ENCODE assay signal across 7 mouse cellular contexts in the genomic region with DNA sequence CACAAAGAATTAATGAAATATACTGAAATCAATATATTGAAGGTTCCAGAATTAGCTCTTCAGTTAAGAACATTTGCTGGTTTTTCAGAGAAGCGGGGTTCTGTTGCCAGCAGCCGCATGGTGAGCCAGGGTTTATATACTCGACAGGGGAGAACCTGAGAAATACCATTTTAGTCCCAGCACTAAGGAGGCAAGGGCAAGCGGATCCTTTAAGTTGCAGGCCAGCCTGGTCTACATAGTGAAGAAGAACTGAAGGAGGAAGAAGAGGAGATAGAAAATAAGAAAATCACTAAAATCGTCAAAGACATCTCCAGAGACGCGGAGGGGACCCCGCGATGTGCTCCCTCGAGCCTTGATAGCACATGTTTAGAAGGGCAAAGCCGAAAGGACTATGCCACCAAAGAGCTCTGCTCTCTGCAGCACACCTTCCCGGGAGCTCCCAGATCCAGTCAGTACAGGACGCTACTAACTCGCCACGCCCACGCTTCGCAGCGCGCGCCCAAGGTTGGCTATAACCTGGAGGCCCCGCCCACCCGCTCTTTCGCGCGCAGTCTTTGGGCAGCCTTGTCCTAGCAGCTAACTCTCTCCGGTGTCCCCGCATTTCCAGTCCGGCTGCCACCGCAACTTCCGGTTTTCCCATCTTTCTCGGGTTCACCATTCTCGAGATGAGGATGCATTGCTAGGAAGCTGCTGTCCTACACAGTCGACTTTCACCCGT. TPM values are rescaled to one million over a fixed set of nuclear protein-coding genes. Genes with fewer than 3 reads are reported as not detected.
DNase-seq lines count a peak whose midpoint lies in the region; ATAC-seq and TF ChIP-seq lines count a peak whose summit lies in the region.

No protein-coding gene starts in this region.

- peak; percentile 100 for ATAC-seq in intestine, postnatal 0 days
- peak; percentile 100 for ATAC-seq in midbrain, embryonic 12.5 days (ENCODE audit: low FRiP score, low read depth)

- DNase-seq in adrenal gland, postnatal 10 days, result peak; percentile 97
- peak; percentile 99 for DNase-seq in embryonic facial prominence, embryonic 10.5 days (ENCODE audit: low spot score)
- DNase-seq in gonadal fat pad, adult 2 months (ENCODE audit: low read depth), result peak; percentile 77
- peak; percentile 98 for DNase-seq in left cerebral cortex, postnatal 4 days

- peak overlapping the region; percentile 68 for H3K4me3 ChIP-seq in embryonic facial prominence, embryonic 10.5 days
- H3K4me3 ChIP-seq in intestine, postnatal 0 days (ENCODE audit: low read depth, low read length), result peak overlapping the region; percentile 46
- peak overlapping the region; percentile 50 for H3K4me3 ChIP-seq in midbrain, embryonic 12.5 days
- peak overlapping the region; percentile 72 for H3K4me3 ChIP-seq in small intestine, adult 2 months (ENCODE audit: low read depth, low read length)

- TF ChIP-seq POLR2A in small intestine, adult 2 months (IDR thresholded peaks at IDR 0.05; ENCODE audit: low read depth, low read length), result peak; percentile 45; the same call in 1 of the 2 replicates

- H3K9ac ChIP-seq in intestine, postnatal 0 days (ENCODE audit: low read depth, low read length), result peak overlapping the region; percentile 52; the same call in 1 of the 2 replicates
- H3K9ac ChIP-seq in midbrain, embryonic 12.5 days (replicated peaks), result peak overlapping the region; percentile 71

- peak overlapping the region; percentile 88 for H3K27ac ChIP-seq in embryonic facial prominence, embryonic 10.5 days (replicated peaks)
- no peak overlapping the region for H3K27ac ChIP-seq in intestine, postnatal 0 days (ENCODE audit: low read depth, low read length)
- H3K27ac ChIP-seq in midbrain, embryonic 12.5 days (replicated peaks), result peak overlapping the region; percentile 72
- peak overlapping the region; percentile 31; the same call in 1 of the 2 replicates for H3K27ac ChIP-seq in small intestine, adult 2 months (ENCODE audit: insufficient read depth, low read depth, low read length)

- intact Hi-C loops in left cerebral cortex, postnatal 4 days (cut with DNase I), result no loop called here

- peak overlapping the region; percentile 82 for H3K4me2 ChIP-seq in intestine, postnatal 0 days (replicated peaks; ENCODE audit: low read depth)
- H3K4me2 ChIP-seq in midbrain, embryonic 12.5 days (replicated peaks), result peak overlapping the region; percentile 67

- no peaks in the 10 kb centered on the region for H3K27me3 ChIP-seq in embryonic facial prominence, embryonic 10.5 days (replicated peaks; ENCODE audit: low read depth, poor library complexity, severe bottlenecking)
- H3K27me3 ChIP-seq in intestine, postnatal 0 days (replicated peaks; ENCODE audit: control insufficient read depth, insufficient read depth, low read length), result no peaks in the 10 kb centered on the region
- H3K27me3 ChIP-seq in midbrain, embryonic 12.5 days, result no peaks in the 10 kb centered on the region
- H3K27me3 ChIP-seq in small intestine, adult 2 months (ENCODE audit: control insufficient read depth, insufficient read depth, low read length), result no peaks in the 10 kb centered on the region

- no peak for TF ChIP-seq CTCF in intestine, postnatal 0 days (IDR thresholded peaks at IDR 0.05; ENCODE audit: low read depth)
- TF ChIP-seq CTCF in small intestine, adult 2 months (IDR thresholded peaks at IDR 0.05; ENCODE audit: extremely low read depth, insufficient read length, insufficient replicate concordance, low read depth, low read length), result no peak

- H3K4me1 ChIP-seq in embryonic facial prominence, embryonic 10.5 days, result peaks cover 10% of the 10 kb centered on the region
- H3K4me1 ChIP-seq in intestine, postnatal 0 days (replicated peaks; ENCODE audit: control insufficient read depth, insufficient read depth, low read length), result 0 out of 2 replicates have a peak, but pooled peaks cover 2% of the 10 kb centered on the region
- no peaks in the 10 kb centered on the region for H3K4me1 ChIP-seq in midbrain, embryonic 12.5 days
- H3K4me1 ChIP-seq in small intestine, adult 2 months (ENCODE audit: control insufficient read depth, insufficient read depth, insufficient read length, low read length), result no peaks in the 10 kb centered on the region

- no peaks in the 10 kb centered on the region for H3K36me3 ChIP-seq in embryonic facial prominence, embryonic 10.5 days (replicated peaks)
- no peaks in the 10 kb centered on the region for H3K36me3 ChIP-seq in intestine, postnatal 0 days (ENCODE audit: control insufficient read depth, insufficient read depth)
- H3K36me3 ChIP-seq in midbrain, embryonic 12.5 days, result no peaks in the 10 kb centered on the region
- no peaks in the 10 kb centered on the region for H3K36me3 ChIP-seq in small intestine, adult 2 months (ENCODE audit: control insufficient read depth, insufficient read depth, low read length)

- WGBS in embryonic facial prominence, embryonic 10.5 days, result 8% methylated on average over 34 of the region's 34 CpGs
- WGBS in intestine, postnatal 0 days, result 7% methylated on average over 34 of the region's 34 CpGs
- 8% methylated on average over 34 of the region's 34 CpGs for WGBS in midbrain, embryonic 12.5 days
- 7% methylated on average over 34 of the region's 34 CpGs for WGBS in small intestine, adult 2 months

- H3K9me3 ChIP-seq in embryonic facial prominence, embryonic 10.5 days, result no peaks in the 10 kb centered on the region
- no peaks in the 10 kb centered on the region for H3K9me3 ChIP-seq in intestine, postnatal 0 days (ENCODE audit: control insufficient read depth)
- H3K9me3 ChIP-seq in midbrain, embryonic 12.5 days, result no peaks in the 10 kb centered on the region

RNA-seq across cellular contexts. Expression of a gene that starts 6.9 kb away (rescaled TPM):
- 10 to 100 TPM; 10.6 to 12.5 TPM for total RNA-seq in adrenal gland, postnatal 10 days (2021)
- polyA plus RNA-seq in embryonic facial prominence, embryonic 10.5 days (2016; fragmentation: Nextera tagmentation; extraction: Ambion mirVana), result 22.4 and 24.4 TPM in 2 replicates
- 27.0 and 36.2 TPM in 2 replicates for polyA plus RNA-seq in gonadal fat pad, adult 2 months (2012; rRNA removed)
- polyA plus RNA-seq in intestine, postnatal 0 days (2015; fragmentation: Nextera tagmentation; extraction: Ambion mirVana), result 3.1 and 3.4 TPM in 2 replicates
- total RNA-seq in left cerebral cortex, postnatal 4 days (2021), result 10 to 100 TPM; 42.1 to 42.4 TPM
- polyA plus RNA-seq in midbrain, embryonic 12.5 days (2016; fragmentation: Nextera tagmentation; extraction: Ambion mirVana), result 24.1 and 25.9 TPM in 2 replicates
- polyA plus RNA-seq in small intestine, adult 2 months (2012; rRNA removed), result 5.4 and 6.8 TPM in 2 replicates

RNA-seq across cellular contexts. Expression of a gene that starts 8.3 kb away (rescaled TPM):
- total RNA-seq in adrenal gland, postnatal 10 days (2021), result not detected
- 0.71 and 1.0 TPM in 2 replicates for polyA plus RNA-seq in embryonic facial prominence, embryonic 10.5 days (2016; fragmentation: Nextera tagmentation; extraction: Ambion mirVana)
- 0.05 TPM in 1 of 2 replicates, not detected in the other for polyA plus RNA-seq in gonadal fat pad, adult 2 months (2012; rRNA removed)
- not detected in 2 replicates for polyA plus RNA-seq in intestine, postnatal 0 days (2015; fragmentation: Nextera tagmentation; extraction: Ambion mirVana)
- total RNA-seq in left cerebral cortex, postnatal 4 days (2021), result not detected
- polyA plus RNA-seq in midbrain, embryonic 12.5 days (2016; fragmentation: Nextera tagmentation; extraction: Ambion mirVana), result 0.16 TPM in 1 of 2 replicates, not detected in the other
- not detected in 2 replicates for polyA plus RNA-seq in small intestine, adult 2 months (2012; rRNA removed)

RNA-seq across cellular contexts. Expression of a gene that starts 28.3 kb away (rescaled TPM):
- total RNA-seq in adrenal gland, postnatal 10 days (2021), result 1 to 10 TPM; 7.9 to 8.0 TPM
- 27.2 and 31.0 TPM in 2 replicates for polyA plus RNA-seq in embryonic facial prominence, embryonic 10.5 days (2016; fragmentation: Nextera tagmentation; extraction: Ambion mirVana)
- polyA plus RNA-seq in gonadal fat pad, adult 2 months (2012; rRNA removed), result 19.7 and 20.4 TPM in 2 replicates
- 8.1 and 8.2 TPM in 2 replicates for polyA plus RNA-seq in intestine, postnatal 0 days (2015; fragmentation: Nextera tagmentation; extraction: Ambion mirVana)
- 1 to 10 TPM; 6.4 to 7.3 TPM for total RNA-seq in left cerebral cortex, postnatal 4 days (2021)
- 21.8 and 22.4 TPM in 2 replicates for polyA plus RNA-seq in midbrain, embryonic 12.5 days (2016; fragmentation: Nextera tagmentation; extraction: Ambion mirVana)
- polyA plus RNA-seq in small intestine, adult 2 months (2012; rRNA removed), result 6.4 and 7.8 TPM in 2 replicates

RNA-seq across cellular contexts. Expression of a gene that starts 52.7 kb away (rescaled TPM):
- under 1 TPM; 0.54 to 1.00 TPM for total RNA-seq in adrenal gland, postnatal 10 days (2021)
- polyA plus RNA-seq in embryonic facial prominence, embryonic 10.5 days (2016; fragmentation: Nextera tagmentation; extraction: Ambion mirVana), result 0.68 and 0.69 TPM in 2 replicates
- 0.30 and 0.32 TPM in 2 replicates for polyA plus RNA-seq in gonadal fat pad, adult 2 months (2012; rRNA removed)
- polyA plus RNA-seq in intestine, postnatal 0 days (2015; fragmentation: Nextera tagmentation; extraction: Ambion mirVana), result 0.13 and 0.16 TPM in 2 replicates
- 1 to 10 TPM; 1.5 TPM for total RNA-seq in left cerebral cortex, postnatal 4 days (2021)
- polyA plus RNA-seq in midbrain, embryonic 12.5 days (2016; fragmentation: Nextera tagmentation; extraction: Ambion mirVana), result 1.5 and 1.7 TPM in 2 replicates
- polyA plus RNA-seq in small intestine, adult 2 months (2012; rRNA removed), result 1.5 and 1.6 TPM in 2 replicates
